Mouse (Mus musculus) naive thymus-derived CD4-positive, alpha-beta T cell, adult 2 months (primary cell): ENCODE results near the gene Nt5c3b.

Source experiments
- DNase-seq: peaks from one replicate; pipeline ENCODE4 v3.0.0-alpha.2; 2011; ENCODE audit warnings: low read depth

Nt5c3b gene

GRCm38 (mm10) chr11:100441797-100442196, at the start of gene Nt5c3b, which contains the start of gene Klhl10:
TSS of gene Nt5c3b (minus strand) at chr11:100441808.
TSS of gene Klhl10 (plus strand) at chr11:100441917.
- DNase-seq: no peak

GRCm38 (mm10) chr11:100490951-100491350, 49.3 kb upstream of the Nt5c3b start:
- peak; percentile 37 for DNase-seq

- peak; percentile 72 for DNase-seq
Observed at GRCm38 (mm10) chr11:100485801-100486538, 44.4 kb upstream of the Nt5c3b start.

GRCm38 (mm10) chr11:100484461-100484860, 42.9 kb upstream of the Nt5c3b start:
- no peak for DNase-seq

GRCm38 (mm10) chr11:100479152-100479551, 37.5 kb upstream of the Nt5c3b start:
- DNase-seq: no peak

- DNase-seq: no peak
Observed at GRCm38 (mm10) chr11:100476281-100476680, 34.7 kb upstream of the Nt5c3b start.

- DNase-seq: no peak
Observed at GRCm38 (mm10) chr11:100472935-100473295, 31.3 kb upstream of the Nt5c3b start.

- peak; percentile 98 for DNase-seq
Observed at GRCm38 (mm10) chr11:100472197-100472934, 30.8 kb upstream of the Nt5c3b start, which contains the start of gene Klhl11. TSS of gene Klhl11 (minus strand) at chr11:100472741.

- no peak for DNase-seq
Observed at GRCm38 (mm10) chr11:100471352-100472196, 30.0 kb upstream of the Nt5c3b start.

GRCm38 (mm10) chr11:100465833-100466232, 24.2 kb upstream of the Nt5c3b start:
- DNase-seq: no peak

GRCm38 (mm10) chr11:100465229-100465792, 23.7 kb upstream of the Nt5c3b start:
- no peak for DNase-seq

- no peak for DNase-seq
Observed at GRCm38 (mm10) chr11:100462699-100463098, 21.1 kb upstream of the Nt5c3b start.

- no peak for DNase-seq
Observed at GRCm38 (mm10) chr11:100457711-100458110, 16.1 kb upstream of the Nt5c3b start.

- no peak for DNase-seq
Observed at GRCm38 (mm10) chr11:100457247-100457646, 15.6 kb upstream of the Nt5c3b start.

- DNase-seq: no peak
Observed at GRCm38 (mm10) chr11:100442625-100443024, 1.0 kb upstream of the Nt5c3b start.

- DNase-seq: peak; percentile 89
Observed at GRCm38 (mm10) chr11:100440691-100441522, 701 bp downstream of the Nt5c3b start.

GRCm38 (mm10) chr11:100437901-100438300, 3.7 kb downstream of the Nt5c3b start:
- no peak for DNase-seq

GRCm38 (mm10) chr11:100435678-100436246, 5.8 kb downstream of the Nt5c3b start:
- DNase-seq: no peak

- DNase-seq: no peak
Observed at GRCm38 (mm10) chr11:100432002-100432401, 9.6 kb downstream of the Nt5c3b start.

- DNase-seq: no peak
Observed at GRCm38 (mm10) chr11:100430052-100430451, 11.6 kb downstream of the Nt5c3b start.
